In the genomic region with DNA sequence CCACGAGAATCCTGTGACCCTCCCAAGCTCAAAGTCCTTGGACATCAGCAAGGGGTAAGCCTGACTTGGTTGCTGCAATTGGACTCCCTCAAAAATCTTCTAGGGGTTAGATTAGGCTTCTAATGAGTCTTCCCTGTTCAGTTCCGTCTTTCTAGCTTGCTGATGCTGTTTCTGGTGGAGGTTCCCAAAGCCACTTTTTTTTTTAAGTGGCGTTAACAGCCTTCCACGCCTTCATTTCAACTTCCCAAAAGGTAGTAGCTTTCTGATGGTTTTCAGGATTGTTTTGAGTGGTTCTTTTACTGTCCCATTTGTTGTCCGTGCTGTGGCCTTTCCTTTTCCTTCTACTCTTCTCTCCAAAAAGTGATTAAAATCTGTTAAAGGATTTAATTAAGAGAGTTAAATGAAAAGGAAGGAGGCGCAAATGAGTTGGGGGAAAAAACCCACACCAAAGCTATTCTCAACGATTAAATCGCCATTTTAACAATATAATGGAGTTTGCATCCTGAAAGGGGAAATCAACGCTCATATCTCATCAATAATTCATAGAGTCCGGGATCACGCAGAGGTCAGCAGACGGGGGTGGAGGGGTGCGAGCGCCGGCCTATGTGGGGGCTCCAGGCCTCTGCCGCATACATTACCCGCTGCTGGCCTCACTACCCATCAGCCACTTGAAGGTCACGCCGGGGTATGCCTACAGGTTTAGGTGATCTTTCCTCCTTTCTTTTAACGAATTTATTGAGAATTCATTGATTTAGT, we compare ENCODE assay signal across 14 mouse cellular contexts. TPM values are rescaled to one million over a fixed set of nuclear protein-coding genes. Genes with fewer than 3 reads are reported as not detected.
A peak's percentile ranks its signal among the peaks of the same experiment; 100 is the strongest.
DNase-seq lines count a peak whose midpoint lies in the region; ATAC-seq and TF ChIP-seq lines count a peak whose summit lies in the region.
"Had no signal": no experiment of that assay in that cellular context is flagged by ENCODE, and none has a peak within 500 bp of the region (broad histone marks: within the 10 kb centered on the region; RNA-seq: fewer than 3 reads in every experiment).

No protein-coding gene starts in this region.

- 33% methylated on average over 20 of the region's 20 CpGs for WGBS in liver, postnatal 0 days (ENCODE audit: insufficient replicate concordance)

- peak overlapping the region; percentile 73 for H3K27ac ChIP-seq in gastrocnemius, adult 2 months
- H3K27ac ChIP-seq in liver, postnatal 0 days (ENCODE audit: low read depth) = no peak overlapping the region
- H3K27ac ChIP-seq: macrophage had no signal

- H3K4me3 ChIP-seq in gastrocnemius, adult 2 months = peak overlapping the region; percentile 60
- no peak overlapping the region for H3K4me3 ChIP-seq in liver, postnatal 0 days (ENCODE audit: low read depth, low read length)

- H3K4me1 ChIP-seq in liver, postnatal 0 days (ENCODE audit: insufficient read depth) = peaks cover 8% of the 10 kb centered on the region

- H3K36me3 ChIP-seq in liver, postnatal 0 days (replicated peaks; ENCODE audit: insufficient read depth, low read length) = no peaks in the 10 kb centered on the region

- DNase-seq in gastrocnemius, adult 2 months = no peak
- no peak for DNase-seq in gastrocnemius, postnatal 25 days
- DNase-seq in urinary bladder, adult 2 months (ENCODE audit: low spot score) = peak; percentile 18
- no peak for DNase-seq in urinary bladder, postnatal 36 days (ENCODE audit: low spot score in 2 of 2)
- no peak for DNase-seq in liver, postnatal 0 days
- DNase-seq in cerebellum, postnatal 25 days = no peak
- no peak for DNase-seq in ovary, postnatal 14 days (ENCODE audit: low spot score)
- DNase-seq in thymus, postnatal 36 days = no peak
- DNase-seq: cerebellum, adult 11-12 months; thymus, adult 18-20 months had no signal

- no peak for TF ChIP-seq EP300 in liver, postnatal 0 days (IDR thresholded peaks at IDR 0.05; ENCODE audit: low read depth)

- no peak for TF ChIP-seq CTCF in gastrocnemius, adult 2 months (IDR thresholded peaks at IDR 0.05)
- no peak for TF ChIP-seq CTCF in liver, postnatal 0 days (IDR thresholded peaks at IDR 0.05; ENCODE audit: low read depth)

- peak overlapping the region; percentile 66 for H3K4me2 ChIP-seq in liver, postnatal 0 days (ENCODE audit: low read depth, low read length)

- H3K9ac ChIP-seq in liver, postnatal 0 days (replicated peaks) = no peak overlapping the region

- H3K9me3 ChIP-seq in liver, postnatal 0 days (ENCODE audit: low read length) = no peaks in the 10 kb centered on the region

- peaks cover 95% of the 10 kb centered on the region for H3K27me3 ChIP-seq in liver, postnatal 0 days (ENCODE audit: insufficient read depth, low read length)

- intact Hi-C loops in gastrocnemius, adult 2 months (cut with DNase I) = loop anchor here (5.0 kb wide), 1 partner anchor 42 kb away; the partner anchor contains the start of gene Hoxb2

- no peak for ATAC-seq in liver, postnatal 0 days

RNA-seq across cellular contexts. Expression of gene Hoxb5, which starts 7.2 kb away (rescaled TPM):
- under 1 TPM; 0.26 to 0.28 TPM for total RNA-seq in gastrocnemius, adult 2 months (2021)
- under 1 TPM; 0.38 to 0.64 TPM for total RNA-seq in gastrocnemius, postnatal 25 days (2021)
- 5.8 and 7.4 TPM in 2 replicates for polyA plus RNA-seq in urinary bladder, adult 2 months (2012; rRNA removed)
- 0.75 and 0.91 TPM in 2 replicates for polyA plus RNA-seq in liver, postnatal 0 days (2015; fragmentation: Nextera tagmentation; extraction: Ambion mirVana)
- total RNA-seq: layer of hippocampus, adult 18-20 months; left cerebral cortex, postnatal 36 days had no signal
- polyA plus RNA-seq: macrophage had no signal

RNA-seq across cellular contexts. Expression of gene Hoxb4, which starts 7.7 kb away (rescaled TPM):
- total RNA-seq in gastrocnemius, adult 2 months (2021) = under 1 TPM; 0.31 to 0.38 TPM
- total RNA-seq in gastrocnemius, postnatal 25 days (2021) = under 1 TPM; 0.24 to 0.38 TPM
- 6.8 and 7.6 TPM in 2 replicates for polyA plus RNA-seq in urinary bladder, adult 2 months (2012; rRNA removed)
- 0.22 and 0.27 TPM in 2 replicates for polyA plus RNA-seq in liver, postnatal 0 days (2015; fragmentation: Nextera tagmentation; extraction: Ambion mirVana)
- total RNA-seq: layer of hippocampus, adult 18-20 months; left cerebral cortex, postnatal 36 days had no signal

RNA-seq across cellular contexts. Expression of gene Hoxb3, which starts 12.8 kb away (rescaled TPM):
- total RNA-seq in gastrocnemius, adult 2 months (2021) = under 1 TPM; 0.22 to 0.51 TPM
- under 1 TPM; 0.43 to 0.78 TPM for total RNA-seq in gastrocnemius, postnatal 25 days (2021)
- 11.4 and 11.8 TPM in 2 replicates for polyA plus RNA-seq in urinary bladder, adult 2 months (2012; rRNA removed)
- 0.19 and 0.26 TPM in 2 replicates for polyA plus RNA-seq in liver, postnatal 0 days (2015; fragmentation: Nextera tagmentation; extraction: Ambion mirVana)
- total RNA-seq: layer of hippocampus, adult 18-20 months; left cerebral cortex, postnatal 36 days had no signal

RNA-seq across cellular contexts. Expression of gene Hoxb6, which starts 18.1 kb away (rescaled TPM):
- under 1 TPM; 0.56 to 0.64 TPM for total RNA-seq in gastrocnemius, adult 2 months (2021)
- total RNA-seq in gastrocnemius, postnatal 25 days (2021) = under 1 TPM; 0.31 to 0.62 TPM
- polyA plus RNA-seq in urinary bladder, adult 2 months (2012; rRNA removed) = 12.9 and 13.7 TPM in 2 replicates
- not detected in 2 replicates for polyA plus RNA-seq in liver, postnatal 0 days (2015; fragmentation: Nextera tagmentation; extraction: Ambion mirVana)
- total RNA-seq: layer of hippocampus, adult 18-20 months; left cerebral cortex, postnatal 36 days had no signal
- polyA plus RNA-seq: heart, postnatal 0 days; macrophage had no signal

RNA-seq across cellular contexts. Expression of gene Hoxb7, which starts 23.9 kb away (rescaled TPM):
- total RNA-seq in gastrocnemius, adult 2 months (2021) = under 1 TPM; 0.47 to 0.56 TPM
- 1 to 10 TPM in 1 of 2 experiments, under 1 TPM in 1; 0.28 to 1.1 TPM for total RNA-seq in gastrocnemius, postnatal 25 days (2021)
- 9.5 and 9.6 TPM in 2 replicates for polyA plus RNA-seq in urinary bladder, adult 2 months (2012; rRNA removed)
- 0.27 and 0.51 TPM in 2 replicates for polyA plus RNA-seq in liver, postnatal 0 days (2015; fragmentation: Nextera tagmentation; extraction: Ambion mirVana)
- total RNA-seq: layer of hippocampus, adult 18-20 months; left cerebral cortex, postnatal 36 days had no signal
- polyA plus RNA-seq: macrophage had no signal
